ENCODE assay signal across 33 mouse cellular contexts in the genomic region with DNA sequence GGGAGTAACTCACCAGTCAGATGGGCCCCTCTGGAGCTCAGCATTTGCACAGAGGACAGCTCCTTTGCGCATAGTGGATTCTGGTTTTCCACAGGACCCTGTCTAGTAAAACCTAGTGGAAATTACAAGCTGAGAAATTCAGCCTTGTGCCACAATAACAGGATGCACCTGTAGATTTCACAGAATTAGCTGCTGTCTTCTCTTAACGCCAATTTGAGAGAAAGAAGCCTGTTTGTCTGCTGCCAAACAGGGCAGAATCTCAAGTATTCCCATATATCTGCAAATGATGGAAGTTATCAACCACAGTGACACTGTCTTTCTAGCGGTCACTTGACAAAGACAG. TPM values are rescaled to one million over a fixed set of nuclear protein-coding genes. Genes with fewer than 3 reads are reported as not detected.
A peak's percentile ranks its signal among the peaks of the same experiment; 100 is the strongest.
DNase-seq lines count a peak whose midpoint lies in the region; ATAC-seq and TF ChIP-seq lines count a peak whose summit lies in the region.
"Had no signal": no experiment of that assay in that cellular context is flagged by ENCODE, and none has a peak within 500 bp of the region (broad histone marks: within the 10 kb centered on the region; RNA-seq: fewer than 3 reads in every experiment).

No protein-coding gene starts in this region.

- peak overlapping the region; percentile 81 for H3K27ac ChIP-seq in spleen, adult 2 months (ENCODE audit: insufficient read depth, low read length)
- H3K27ac ChIP-seq in midbrain, embryonic 11.5 days (ENCODE audit: low read depth, low read length), result no peak overlapping the region
- H3K27ac ChIP-seq: forebrain, embryonic 13.5 days; gastrocnemius, adult 2 months; hindbrain, embryonic 14.5 days; limb, embryonic 13.5 days; liver, embryonic 13.5 days; lung, embryonic 15.5 days; midbrain, embryonic 15.5 days; neural tube, embryonic 13.5 days had no signal

- no peaks in the 10 kb centered on the region for H3K36me3 ChIP-seq in spleen, adult 2 months (ENCODE audit: control insufficient read depth, insufficient read depth, low read length)
- no peaks in the 10 kb centered on the region for H3K36me3 ChIP-seq in midbrain, embryonic 11.5 days (ENCODE audit: control insufficient read depth, insufficient read depth, low read length)
- H3K36me3 ChIP-seq: limb, embryonic 13.5 days; liver, embryonic 13.5 days; lung, embryonic 15.5 days; midbrain, embryonic 15.5 days; neural tube, embryonic 13.5 days had no signal

- peak; percentile 38 for ATAC-seq in activated CD4-positive, CD25-positive, alpha-beta regulatory T cell, adult 4 months
- ATAC-seq in midbrain, embryonic 11.5 days (ENCODE audit: low FRiP score), result no peak
- ATAC-seq: forebrain, embryonic 13.5 days; midbrain, embryonic 15.5 days; Patski had no signal

- TF ChIP-seq POLR2A in spleen, adult 2 months (IDR thresholded peaks at IDR 0.05; ENCODE audit: low read depth, low read length), result no peak

- H3K27me3 ChIP-seq in spleen, adult 2 months (ENCODE audit: control insufficient read depth, insufficient read depth, low read length), result no peaks in the 10 kb centered on the region
- no peaks in the 10 kb centered on the region for H3K27me3 ChIP-seq in midbrain, embryonic 11.5 days (ENCODE audit: control insufficient read depth, insufficient read depth, low read length)
- H3K27me3 ChIP-seq: forebrain, embryonic 13.5 days; limb, embryonic 13.5 days; liver, embryonic 13.5 days; lung, embryonic 15.5 days; midbrain, embryonic 15.5 days; neural tube, embryonic 13.5 days had no signal

- H3K9ac ChIP-seq in midbrain, embryonic 11.5 days (ENCODE audit: low read length), result no peak overlapping the region
- H3K9ac ChIP-seq: forebrain, embryonic 13.5 days; hindbrain, embryonic 14.5 days; limb, embryonic 13.5 days; liver, embryonic 13.5 days; lung, embryonic 15.5 days; midbrain, embryonic 15.5 days; neural tube, embryonic 13.5 days had no signal

- H3K9me3 ChIP-seq in midbrain, embryonic 11.5 days (ENCODE audit: control insufficient read depth, low read length), result no peaks in the 10 kb centered on the region
- H3K9me3 ChIP-seq: forebrain, embryonic 13.5 days; limb, embryonic 13.5 days; liver, embryonic 13.5 days; lung, embryonic 15.5 days; midbrain, embryonic 15.5 days; neural tube, embryonic 13.5 days had no signal

- DNase-seq in spleen, adult 2 months (ENCODE audit: low read depth in 1 of 2, low spot score in 2 of 2), result no peak
- no peak for DNase-seq in spleen, postnatal 10 days (ENCODE audit: low spot score in 2 of 2)
- peak; percentile 49 to 50 for DNase-seq in thymus, postnatal 10 days (ENCODE audit: low spot score in 2 of 2)
- DNase-seq in cerebellum, adult 18-20 months, result no peak
- no peak for DNase-seq in gastrocnemius, adult 18-20 months (ENCODE audit: low spot score)
- no peak for DNase-seq in midbrain, embryonic 11.5 days (ENCODE audit: low spot score, missing footprints)
- DNase-seq: adrenal gland, adult 8-10 months; cerebellum, adult 2 months; gastrocnemius, adult 2 months; heart, postnatal 36 days; kidney, adult 2 months; kidney, postnatal 14 days; liver, embryonic 13.5 days; lung, postnatal 36 days; retina, postnatal 1 day; right cerebral cortex, postnatal 25 days had no signal

- WGBS in spleen, adult 2 months, result 29% methylated on average over 3 of the region's 3 CpGs
- WGBS in midbrain, embryonic 11.5 days, result 79% methylated on average over 3 of the region's 3 CpGs

- TF ChIP-seq CTCF in spleen, adult 2 months (IDR thresholded peaks at IDR 0.05; ENCODE audit: extremely low read depth, insufficient read depth, insufficient read length, insufficient replicate concordance), result no peak

- H3K4me2 ChIP-seq in midbrain, embryonic 11.5 days, result no peak overlapping the region
- H3K4me2 ChIP-seq: forebrain, embryonic 13.5 days; hindbrain, embryonic 14.5 days; limb, embryonic 13.5 days; liver, embryonic 13.5 days; lung, embryonic 15.5 days; midbrain, embryonic 15.5 days; neural tube, embryonic 13.5 days had no signal

- no peak overlapping the region for H3K4me3 ChIP-seq in spleen, adult 2 months (ENCODE audit: extremely low read depth, insufficient read depth, insufficient read length)
- no peak overlapping the region for H3K4me3 ChIP-seq in midbrain, embryonic 11.5 days (ENCODE audit: low read depth, low read length)
- H3K4me3 ChIP-seq: forebrain, embryonic 13.5 days; gastrocnemius, adult 2 months; limb, embryonic 13.5 days; liver, embryonic 13.5 days; lung, embryonic 15.5 days; midbrain, embryonic 15.5 days; neural tube, embryonic 13.5 days had no signal

- peaks cover 22% of the 10 kb centered on the region for H3K4me1 ChIP-seq in spleen, adult 2 months (ENCODE audit: control insufficient read depth, insufficient read depth, insufficient read length)
- no peaks in the 10 kb centered on the region for H3K4me1 ChIP-seq in midbrain, embryonic 11.5 days (ENCODE audit: control insufficient read depth, insufficient read depth, low read length)
- H3K4me1 ChIP-seq: forebrain, embryonic 13.5 days; limb, embryonic 13.5 days; liver, embryonic 13.5 days; lung, embryonic 15.5 days; midbrain, embryonic 15.5 days; neural tube, embryonic 13.5 days had no signal

RNA-seq across cellular contexts. Expression of gene Il2ra, which starts 6.5 kb away (rescaled TPM):
- 1.6 and 2.0 TPM in 2 replicates for polyA plus RNA-seq in spleen, adult 2 months (2012; rRNA removed)
- polyA plus RNA-seq in activated CD4-positive, CD25-positive, alpha-beta regulatory T cell, adult 4 months (2017; shearing (Covaris generic)), result 100 to 1,000 TPM; 305 to 312 TPM
- under 1 TPM; 0.43 to 0.59 TPM for total RNA-seq in gastrocnemius, adult 18-20 months (2021)
- polyA plus RNA-seq in midbrain, embryonic 11.5 days (2014; fragmentation: Nextera tagmentation; extraction: Ambion mirVana), result not detected in 2 replicates
- total RNA-seq: ES-E14; left cerebral cortex, postnatal 25 days had no signal
- polyA plus RNA-seq: embryonic facial prominence, embryonic 14.5 days; forebrain, embryonic 13.5 days; hindbrain, embryonic 14.5 days; intestine, embryonic 14.5 days; limb, embryonic 13.5 days; liver, embryonic 13.5 days; Patski; stomach, embryonic 14.5 days had no signal

RNA-seq across cellular contexts. Expression of gene Gm17490, which starts 10.0 kb away (rescaled TPM):
- not detected in 2 replicates for polyA plus RNA-seq in spleen, adult 2 months (2012; rRNA removed)
- polyA plus RNA-seq in activated CD4-positive, CD25-positive, alpha-beta regulatory T cell, adult 4 months (2017; shearing (Covaris generic)), result not detected
- total RNA-seq in gastrocnemius, adult 18-20 months (2021), result not detected
- polyA plus RNA-seq in midbrain, embryonic 11.5 days (2014; fragmentation: Nextera tagmentation; extraction: Ambion mirVana), result not detected in 2 replicates
- total RNA-seq: adrenal gland, adult 8-10 months; ES-E14; gastrocnemius, adult 2 months; gastrocnemius, postnatal 4 days; heart, postnatal 36 days; layer of hippocampus, adult 8-10 months; left cerebral cortex, adult 18-20 months; left cerebral cortex, postnatal 25 days; megakaryocyte-erythroid progenitor cell, adult 5-6 weeks had no signal
- polyA plus RNA-seq: cerebellum, adult 2 months; embryonic facial prominence, embryonic 14.5 days; forebrain, embryonic 13.5 days; hindbrain, embryonic 14.5 days; intestine, embryonic 14.5 days; kidney, adult 2 months; limb, embryonic 13.5 days; liver, embryonic 13.5 days; lung, embryonic 15.5 days; midbrain, embryonic 15.5 days; neural tube, embryonic 13.5 days; Patski; stomach, embryonic 14.5 days had no signal

RNA-seq across cellular contexts. Expression of gene Rbm17, which starts 32.2 kb away (rescaled TPM):
- 37.7 and 38.9 TPM in 2 replicates for polyA plus RNA-seq in spleen, adult 2 months (2012; rRNA removed)
- 10 to 100 TPM; 33.1 to 38.5 TPM for polyA plus RNA-seq in activated CD4-positive, CD25-positive, alpha-beta regulatory T cell, adult 4 months (2017; shearing (Covaris generic))
- total RNA-seq in gastrocnemius, adult 18-20 months (2021), result 10 to 100 TPM; 54.7 to 55.5 TPM
- 187 and 205 TPM in 2 replicates for polyA plus RNA-seq in midbrain, embryonic 11.5 days (2014; fragmentation: Nextera tagmentation; extraction: Ambion mirVana)

Comparison
In these comparisons a context has a peak if more than half of its experiments do, and no peak if none do; other contexts are left out.
1. DNase-seq: peak in thymus, postnatal 10 days (2 of 2); none in spleen, adult 2 months (0 of 2), spleen, postnatal 10 days (0 of 2), cerebellum, adult 18-20 months (0 of 2), gastrocnemius, adult 18-20 months (single experiment) and midbrain, embryonic 11.5 days (single experiment).
2. RNA of gene Il2ra, which starts 6.5 kb away (polyA plus RNA-seq): 305 to 312 TPM in activated CD4-positive, CD25-positive, alpha-beta regulatory T cell, adult 4 months; 1.6 to 2.0 TPM in spleen, adult 2 months and not detected in midbrain, embryonic 11.5 days; every median in the first group is over 100 times any median in the second.